Mouse (Mus musculus): ENCODE data around the gene Bst2. TPM values are rescaled to one million over a fixed set of nuclear protein-coding genes. Genes with fewer than 3 reads are reported as not detected.

Gene Bst2
- polyA plus RNA-seq, 1 experiment: 345 TPM

DNA sequence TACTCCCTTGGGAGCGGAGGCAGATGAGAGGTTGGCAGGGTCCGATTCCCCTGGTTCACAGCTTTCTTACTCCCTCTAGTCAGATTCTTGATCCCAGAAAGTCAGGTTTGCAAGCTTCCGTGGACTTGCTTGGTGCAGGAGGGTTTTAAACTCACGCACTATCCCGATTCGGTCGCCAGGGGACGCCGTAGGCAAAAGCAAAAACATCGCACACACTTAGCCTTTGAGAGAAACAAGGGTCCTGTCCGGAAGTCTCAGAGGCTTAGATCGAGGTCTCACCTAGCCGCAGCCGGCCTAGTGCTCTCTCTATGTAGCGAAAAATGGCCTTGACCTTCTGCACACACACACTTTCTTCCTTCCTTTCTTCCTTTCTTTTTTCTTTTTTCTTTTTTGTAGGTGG, 24.1 kb upstream of the Bst2 start:
- H3K4me3 ChIP-seq (replicated peaks): no peak overlapping the region
- peaks cover 64% of the 10 kb centered on the region for H3K4me1 ChIP-seq
- peaks cover 2% of the 10 kb centered on the region for H3K36me3 ChIP-seq (replicated peaks; ENCODE audit: low read length)
- TF ChIP-seq FLI1 (IDR thresholded peaks at IDR 0.05; ENCODE audit: low read length) (no peak), GATA1 (IDR thresholded peaks at IDR 0.05; ENCODE audit: borderline replicate concordance, low read length) (no peak)
- H3K9me3 ChIP-seq: peaks cover 10% of the 10 kb centered on the region
- H3K27me3 ChIP-seq (replicated peaks): peaks cover 51% of the 10 kb centered on the region

DNA sequence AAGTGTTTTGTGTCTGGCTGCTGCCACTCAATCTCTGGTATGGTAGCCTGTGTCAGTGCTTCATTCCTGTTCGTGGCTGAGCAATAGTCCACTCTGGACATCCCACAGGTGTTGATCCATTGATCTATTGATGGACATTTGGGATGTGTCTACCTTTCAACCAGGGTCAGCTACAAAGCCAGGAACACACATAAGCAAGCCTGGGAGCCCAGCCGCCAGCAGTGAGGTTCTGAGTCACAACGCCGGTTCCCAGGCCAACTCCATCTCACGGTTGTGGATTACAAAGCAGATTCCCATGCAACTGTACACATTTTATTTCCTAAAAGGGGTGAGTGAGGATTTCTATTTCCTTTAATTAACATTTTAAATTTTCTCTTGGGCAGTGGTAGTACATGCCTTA, 23.5 kb upstream of the Bst2 start:
- Histone ChIP-seq H3K9me3 (peaks cover 10% of the 10 kb centered on the region), H3K36me3 (replicated peaks; ENCODE audit: low read length) (peaks cover 2% of the 10 kb centered on the region), H3K4me3 (replicated peaks) (no peak overlapping the region), H3K4me1 (peaks cover 66% of the 10 kb centered on the region), H3K27me3 (replicated peaks) (peaks cover 46% of the 10 kb centered on the region)
- TF ChIP-seq GATA1 (IDR thresholded peaks at IDR 0.05; ENCODE audit: borderline replicate concordance, low read length) (no peak), FLI1 (IDR thresholded peaks at IDR 0.05; ENCODE audit: low read length) (no peak)

DNA sequence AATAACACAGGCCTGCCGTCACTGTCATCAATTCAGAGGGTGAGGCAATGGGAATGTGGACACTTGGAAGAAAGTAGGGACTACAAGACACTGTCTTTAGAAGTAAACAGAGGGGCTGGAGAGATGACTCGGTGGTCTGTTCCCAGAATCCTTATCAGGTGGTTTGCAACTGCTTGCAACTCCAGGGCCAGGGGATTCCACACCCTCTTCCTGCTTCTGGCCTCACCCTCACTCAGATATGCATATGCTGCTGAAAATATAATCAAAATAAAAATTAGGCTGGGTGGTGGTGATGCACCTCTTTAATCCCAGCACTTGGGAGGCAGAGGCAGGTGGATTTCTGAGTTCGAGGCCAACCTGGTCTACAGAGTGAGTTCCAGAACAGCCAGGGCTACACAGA, 22.8 kb upstream of the Bst2 start:
- no peak for TF ChIP-seq FLI1 (IDR thresholded peaks at IDR 0.05; ENCODE audit: low read length)
- TF ChIP-seq GATA1 (IDR thresholded peaks at IDR 0.05; ENCODE audit: borderline replicate concordance, low read length): no peak
- H3K4me1 ChIP-seq: peaks cover 73% of the 10 kb centered on the region
- peaks cover 2% of the 10 kb centered on the region for H3K36me3 ChIP-seq (replicated peaks; ENCODE audit: low read length)
- H3K4me3 ChIP-seq (replicated peaks): no peak overlapping the region
- peaks cover 42% of the 10 kb centered on the region for H3K27me3 ChIP-seq (replicated peaks)
- peaks cover 10% of the 10 kb centered on the region for H3K9me3 ChIP-seq

DNA sequence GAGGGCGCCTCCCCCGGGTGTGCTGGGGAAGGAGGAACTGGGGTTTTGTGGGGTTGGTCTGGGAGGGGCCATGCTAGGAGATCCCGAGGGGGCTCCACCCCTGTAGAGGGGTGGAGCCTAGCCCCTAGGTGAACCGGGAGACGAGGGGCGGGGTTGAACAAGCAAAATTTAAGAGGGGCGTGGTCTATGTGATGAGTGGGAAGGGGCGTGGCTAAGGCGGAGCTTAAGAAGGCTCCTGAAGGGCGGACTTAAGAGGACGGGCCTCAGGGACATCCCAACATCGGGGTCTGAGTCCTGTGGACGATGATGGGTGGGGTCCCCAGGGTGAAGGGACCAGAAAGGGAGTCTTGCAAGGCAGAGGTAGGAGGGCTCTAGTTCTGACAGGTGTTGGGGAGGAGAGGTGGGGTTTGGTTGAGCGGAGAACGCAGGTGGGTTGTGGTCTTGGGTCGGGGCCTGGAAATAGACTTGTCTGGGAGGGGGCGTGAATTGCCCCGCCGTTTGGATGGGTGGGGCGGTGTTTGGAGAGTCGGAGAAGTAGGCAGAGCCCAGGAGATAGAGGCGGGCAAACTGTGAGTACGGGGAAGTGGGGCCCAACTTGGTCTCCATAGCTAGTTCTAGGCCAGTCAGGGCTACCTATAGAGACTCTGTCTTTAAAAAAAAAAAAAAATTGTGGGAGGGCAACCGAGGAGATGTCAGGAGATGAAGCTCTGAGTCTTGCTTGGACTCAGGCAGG, 21.9 kb upstream of the Bst2 start:
- H3K9me3 ChIP-seq: peaks cover 3% of the 10 kb centered on the region
- peaks cover 34% of the 10 kb centered on the region for H3K27me3 ChIP-seq (replicated peaks)
- H3K4me1 ChIP-seq: peaks cover 83% of the 10 kb centered on the region
- TF ChIP-seq FLI1 (IDR thresholded peaks at IDR 0.05; ENCODE audit: low read length): no peak
- TF ChIP-seq GATA1 (IDR thresholded peaks at IDR 0.05; ENCODE audit: borderline replicate concordance, low read length): no peak
- H3K36me3 ChIP-seq (replicated peaks; ENCODE audit: low read length): no peaks in the 10 kb centered on the region
- H3K4me3 ChIP-seq (replicated peaks): peak overlapping the region; percentile 92

DNA sequence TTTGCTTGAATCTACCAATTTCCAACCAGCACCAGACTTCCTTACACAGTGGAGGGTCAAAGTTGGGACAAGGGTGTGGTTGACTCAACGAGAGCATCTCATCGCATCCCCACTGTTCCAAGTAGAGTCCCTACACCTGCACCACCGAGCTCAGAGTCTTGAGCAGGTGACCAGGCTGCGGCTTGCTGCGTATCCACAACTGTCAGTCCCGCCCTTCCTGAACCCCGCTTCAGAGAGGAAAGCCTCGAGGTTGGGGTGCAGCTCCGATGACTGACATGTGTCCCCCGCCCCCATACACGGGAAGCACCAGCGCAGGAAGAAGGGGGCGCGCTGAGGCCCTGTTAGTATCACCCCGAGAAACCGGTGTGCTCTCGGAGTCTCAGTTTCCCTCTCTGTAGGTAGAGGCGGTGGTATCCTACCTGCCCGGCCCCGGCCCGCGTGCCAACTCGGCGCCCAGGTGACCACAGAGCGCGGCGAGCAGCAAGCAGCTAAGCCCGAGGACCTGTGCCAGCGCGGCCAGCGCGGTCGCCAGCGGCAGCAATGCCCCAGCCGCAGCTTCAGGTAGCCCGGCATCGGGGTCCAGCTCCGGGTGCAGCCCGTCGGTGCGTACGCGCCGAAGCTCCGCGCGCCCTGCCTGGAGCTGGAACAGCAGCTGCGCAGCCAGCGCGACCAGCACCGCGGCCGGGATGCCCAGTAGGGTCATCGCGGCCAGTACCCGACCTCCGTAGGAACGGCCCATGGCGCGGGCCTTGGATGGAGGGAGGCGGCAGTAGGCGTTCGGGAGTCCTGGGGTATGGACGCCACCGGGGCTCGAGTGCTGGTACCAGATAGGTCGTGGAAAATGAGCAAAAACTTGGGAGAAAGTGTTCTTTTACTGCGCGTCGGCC, 21.1 kb upstream of the Bst2 start, which contains the start of gene Tmem221:
Gene Tmem221, minus strand, starts transcription at position 801 of the 887 bp plus-strand sequence.
- TF ChIP-seq GATA1 (IDR thresholded peaks at IDR 0.05; ENCODE audit: borderline replicate concordance, low read length): no peak
- no peak for TF ChIP-seq FLI1 (IDR thresholded peaks at IDR 0.05; ENCODE audit: low read length)
- peaks cover 91% of the 10 kb centered on the region for H3K4me1 ChIP-seq
- peaks cover 31% of the 10 kb centered on the region for H3K27me3 ChIP-seq (replicated peaks)
- H3K4me3 ChIP-seq (replicated peaks): peak within 1 kb of the TSS; percentile 92
- H3K9me3 ChIP-seq: no peaks in the 10 kb centered on the region
- no peaks in the 10 kb centered on the region for H3K36me3 ChIP-seq (replicated peaks; ENCODE audit: low read length)

DNA sequence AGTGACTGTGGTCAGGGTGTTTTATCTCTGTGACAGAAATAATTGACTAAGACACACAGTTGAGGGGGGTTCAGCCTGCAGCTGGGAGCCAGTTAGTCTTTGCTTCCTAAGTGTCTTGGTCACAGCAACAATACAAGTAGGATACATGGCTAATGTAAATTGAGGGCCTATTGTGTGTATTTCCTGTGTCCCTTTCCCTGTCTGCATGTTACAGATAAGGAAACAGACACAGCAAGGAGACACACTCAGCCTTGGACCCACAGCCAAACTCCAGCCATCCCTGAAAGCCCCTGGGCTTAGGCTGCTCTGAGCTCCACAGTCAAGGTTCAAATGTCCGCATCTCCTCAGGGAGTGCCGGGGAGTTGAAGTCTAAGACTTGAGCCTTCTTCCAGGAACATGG, 17.4 kb upstream of the Bst2 start:
- Histone ChIP-seq H3K4me3 (replicated peaks) (peak overlapping the region; percentile 43), H3K4me1 (peaks cover 71% of the 10 kb centered on the region), H3K36me3 (replicated peaks; ENCODE audit: low read length) (no peaks in the 10 kb centered on the region), H3K9me3 (no peaks in the 10 kb centered on the region), H3K27me3 (replicated peaks) (peaks cover 26% of the 10 kb centered on the region)
- no peak for TF ChIP-seq GATA1 (IDR thresholded peaks at IDR 0.05; ENCODE audit: borderline replicate concordance, low read length)
- no peak for TF ChIP-seq FLI1 (IDR thresholded peaks at IDR 0.05; ENCODE audit: low read length)

DNA sequence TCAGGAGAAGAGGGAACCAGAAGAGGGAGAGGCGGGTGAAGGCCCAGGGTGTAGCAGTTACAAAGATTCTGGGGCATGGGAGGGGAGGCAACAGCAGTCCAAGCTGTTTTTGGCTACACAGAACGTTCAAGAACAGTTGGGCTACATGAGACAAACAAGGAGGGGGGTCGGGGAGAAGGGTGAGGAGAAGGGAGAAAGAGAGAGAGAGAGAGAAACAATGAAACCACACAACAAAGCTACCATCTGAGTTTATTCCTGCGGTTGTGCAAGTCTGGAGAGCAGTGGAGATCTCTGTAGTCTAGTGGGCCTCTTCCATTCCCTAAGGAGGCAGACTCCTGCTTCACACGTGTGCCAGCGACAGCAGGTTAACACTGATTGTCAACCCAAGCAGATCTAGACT, 16.7 kb upstream of the Bst2 start:
- peaks cover 24% of the 10 kb centered on the region for H3K27me3 ChIP-seq (replicated peaks)
- peak overlapping the region; percentile 43 for H3K4me3 ChIP-seq (replicated peaks)
- H3K9me3 ChIP-seq: no peaks in the 10 kb centered on the region
- TF ChIP-seq FLI1 (IDR thresholded peaks at IDR 0.05; ENCODE audit: low read length) (no peak), GATA1 (IDR thresholded peaks at IDR 0.05; ENCODE audit: borderline replicate concordance, low read length) (no peak)
- H3K4me1 ChIP-seq: peaks cover 64% of the 10 kb centered on the region
- H3K36me3 ChIP-seq (replicated peaks; ENCODE audit: low read length): peaks cover 4% of the 10 kb centered on the region

DNA sequence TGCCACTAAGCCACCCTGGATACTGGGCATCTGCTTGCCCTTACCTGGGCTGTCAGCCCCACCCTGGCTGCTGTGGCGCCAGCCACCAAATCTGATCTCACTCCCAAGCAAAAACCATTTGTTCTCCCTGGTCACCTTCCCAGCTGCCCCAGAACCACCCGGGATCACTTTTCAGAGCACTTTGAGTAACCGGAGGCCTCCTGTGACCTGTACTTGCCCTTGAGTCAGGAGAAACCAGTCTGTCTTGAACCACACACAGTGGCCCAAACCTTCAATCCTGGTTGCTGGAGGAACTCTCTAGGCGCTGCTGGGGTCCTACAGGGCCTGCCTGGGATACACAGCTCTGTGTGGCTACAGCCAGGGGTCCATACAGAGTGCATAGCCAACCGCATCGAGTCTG, 15.5 kb upstream of the Bst2 start:
- peaks cover 52% of the 10 kb centered on the region for H3K4me1 ChIP-seq
- TF ChIP-seq FLI1 (IDR thresholded peaks at IDR 0.05; ENCODE audit: low read length) (no peak), GATA1 (IDR thresholded peaks at IDR 0.05; ENCODE audit: borderline replicate concordance, low read length) (no peak)
- H3K27me3 ChIP-seq (replicated peaks): peaks cover 14% of the 10 kb centered on the region
- H3K36me3 ChIP-seq (replicated peaks; ENCODE audit: low read length): peaks cover 14% of the 10 kb centered on the region
- H3K9me3 ChIP-seq: no peaks in the 10 kb centered on the region
- no peak overlapping the region for H3K4me3 ChIP-seq (replicated peaks)

DNA sequence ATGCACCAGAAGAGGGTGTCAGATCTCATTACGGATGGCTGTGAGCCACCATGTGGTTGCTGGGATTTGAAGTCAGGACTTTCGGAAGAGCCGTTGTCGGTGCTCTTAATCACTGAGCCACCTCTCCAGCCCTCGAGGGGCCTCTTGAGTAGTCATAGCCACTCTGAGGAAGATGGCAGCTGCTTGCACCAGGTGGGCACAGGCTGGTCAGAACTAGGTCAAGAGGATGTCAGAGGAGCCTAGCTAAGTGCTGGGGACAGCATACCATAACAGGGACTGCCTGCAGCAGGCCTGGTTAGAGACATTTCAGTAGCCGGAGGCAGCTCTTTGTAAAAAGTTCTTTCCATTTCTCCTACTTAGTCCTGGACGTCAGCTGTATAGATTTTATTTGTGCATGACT, 13.5 kb upstream of the Bst2 start:
- Histone ChIP-seq H3K4me3 (replicated peaks) (no peak overlapping the region), H3K27me3 (replicated peaks) (no peaks in the 10 kb centered on the region), H3K36me3 (replicated peaks; ENCODE audit: low read length) (peaks cover 33% of the 10 kb centered on the region), H3K9me3 (no peaks in the 10 kb centered on the region), H3K4me1 (peaks cover 37% of the 10 kb centered on the region)
- no peak for TF ChIP-seq GATA1 (IDR thresholded peaks at IDR 0.05; ENCODE audit: borderline replicate concordance, low read length)
- TF ChIP-seq FLI1 (IDR thresholded peaks at IDR 0.05; ENCODE audit: low read length): no peak

DNA sequence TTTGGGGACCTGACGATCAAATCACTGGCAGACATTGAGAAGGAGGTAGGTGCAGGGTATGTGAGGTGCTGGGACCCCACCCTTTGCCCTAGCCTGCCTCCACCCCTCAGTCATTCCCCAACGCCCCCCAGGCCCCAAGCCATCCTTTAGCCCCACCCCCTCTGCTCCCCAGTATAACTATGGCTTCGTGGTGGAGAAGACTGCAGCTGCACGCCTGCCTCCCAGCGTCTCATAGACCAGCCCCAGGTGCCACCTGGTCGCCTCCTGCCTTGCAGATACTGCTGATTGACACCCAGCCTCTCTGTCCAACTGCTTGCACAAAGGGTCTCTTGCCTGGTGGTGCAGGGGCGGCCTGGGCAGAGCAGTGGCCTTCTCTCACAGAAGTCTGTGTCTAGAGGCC, 10.3 kb upstream of the Bst2 start:
- H3K4me3 ChIP-seq (replicated peaks): no peak overlapping the region
- H3K27me3 ChIP-seq (replicated peaks): no peaks in the 10 kb centered on the region
- peaks cover 20% of the 10 kb centered on the region for H3K4me1 ChIP-seq
- peaks cover 48% of the 10 kb centered on the region for H3K36me3 ChIP-seq (replicated peaks; ENCODE audit: low read length)
- no peaks in the 10 kb centered on the region for H3K9me3 ChIP-seq
- TF ChIP-seq FLI1 (IDR thresholded peaks at IDR 0.05; ENCODE audit: low read length) (no peak), GATA1 (IDR thresholded peaks at IDR 0.05; ENCODE audit: borderline replicate concordance, low read length) (no peak)

Data from megakaryocyte, embryonic 14.5 days (primary cell).